Mouse (Mus musculus): ENCODE measurements around the gene Pax1. TPM values are rescaled to one million over a fixed set of nuclear protein-coding genes. Genes with fewer than 3 reads are reported as not detected.

Pax1 gene
- not detected for polyA plus RNA-seq (2014; fragmentation: Illumina TruSeq; extraction: RNeasy Lipid Tissue Mini Kit (QIAGEN cat#74804); ENCODE audit: insufficient read depth, low read depth, low replicate concordance)

DNA sequence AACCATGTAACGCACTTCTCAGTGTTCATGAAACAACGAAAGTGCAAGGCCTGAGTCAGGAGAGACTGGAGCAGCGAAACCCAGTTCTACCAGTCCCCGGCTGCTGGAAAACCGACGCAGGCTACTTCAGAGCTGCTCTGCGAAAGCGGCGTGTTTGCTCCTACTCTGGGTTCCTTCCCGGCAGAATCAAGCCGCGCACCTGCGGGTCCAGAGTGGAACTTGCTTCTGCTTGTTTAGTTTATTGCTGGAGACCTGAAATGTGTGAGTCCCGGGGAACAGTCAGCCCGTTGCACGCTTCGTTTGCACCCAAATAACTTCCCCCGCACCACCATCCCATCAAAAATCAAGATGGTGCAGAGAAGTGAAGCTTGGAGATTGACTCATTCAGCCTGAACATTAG is at the start of gene Pax1:
Pax1 (plus strand) TSS at position 345 of the 400 bp plus-strand sequence.

Other genes starting within 250 kb of the Pax1 start
- not detected for gene Nkx2-2, start 167.7 kb upstream of the Pax1 start, polyA plus RNA-seq (2014; fragmentation: Illumina TruSeq; extraction: RNeasy Lipid Tissue Mini Kit (QIAGEN cat#74804); ENCODE audit: insufficient read depth, low read depth, low replicate concordance)